Mouse (Mus musculus) liver, embryonic 14 days (tissue): ENCODE results near the gene Mmrn1. TPM values are rescaled to one million over a fixed set of nuclear protein-coding genes. Genes with fewer than 3 reads are reported as not detected.

ENCODE experiments used
- polyA plus RNA-seq: library from polyadenylated mRNA; depleted of rRNA; stranded (reverse); fragments of >200 nt; gene quantifications from 2 replicates; pipeline ENCODE4 v1.2.3, GENCODE M21; 2012; rRNA removed

Mmrn1 gene
- 3.1 and 3.6 TPM in 2 replicates for polyA plus RNA-seq

DNA sequence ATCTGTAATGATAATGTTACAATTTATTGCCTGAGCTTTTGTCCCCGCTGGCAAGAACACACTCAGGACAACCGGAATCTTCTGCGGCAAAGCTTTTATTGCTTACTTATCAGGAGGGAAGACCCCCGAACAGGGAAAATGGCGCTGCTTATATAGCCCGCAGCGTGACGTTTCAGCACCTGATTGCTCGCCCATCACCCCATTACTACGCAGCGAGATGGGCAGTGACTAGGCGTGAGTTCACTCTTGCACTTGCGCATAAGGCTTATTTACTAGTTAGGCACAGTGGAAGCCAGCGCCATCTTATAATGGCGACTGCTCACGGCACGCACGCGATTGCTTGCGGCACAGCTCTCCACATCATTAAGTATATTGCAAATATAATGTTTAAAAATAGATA, at the start of gene Mmrn1:
Mmrn1 (plus strand) TSS at position 301 of the 400 bp plus-strand sequence.

Other genes with a start within 250 kb of the Mmrn1 start
- gene Snca, start 95.1 kb upstream of the Mmrn1 start, polyA plus RNA-seq, result 279 and 297 TPM in 2 replicates